Mouse (Mus musculus): ENCODE measurements around the gene Gm21988. TPM values are rescaled to one million over a fixed set of nuclear protein-coding genes. Genes with fewer than 3 reads are reported as not detected.

Gene Gm21988
- polyA plus RNA-seq, 3 experiments from 2014 or later = 2.7 to 11.1 (median 6.1) TPM

DNA sequence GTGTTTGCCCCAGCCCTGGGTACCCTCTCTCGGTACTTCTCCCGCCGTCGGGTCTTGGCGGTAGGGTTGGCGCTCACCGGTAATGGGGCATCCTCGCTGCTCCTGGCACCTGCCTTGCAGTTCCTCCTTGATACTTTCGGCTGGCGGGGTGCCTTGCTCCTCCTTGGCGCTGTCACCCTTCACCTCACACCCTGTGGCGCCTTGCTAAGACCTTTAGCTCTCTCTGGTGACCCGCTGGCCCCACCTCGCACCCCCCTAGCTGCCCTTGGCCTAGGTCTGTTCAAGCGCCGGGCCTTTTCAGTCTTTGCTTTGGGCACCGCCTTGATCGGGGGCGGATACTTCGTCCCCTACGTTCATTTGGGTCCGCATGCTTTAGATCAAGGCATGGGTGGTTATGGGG, 24.3 kb downstream of the Gm21988 start:
- no peak for ATAC-seq

DNA sequence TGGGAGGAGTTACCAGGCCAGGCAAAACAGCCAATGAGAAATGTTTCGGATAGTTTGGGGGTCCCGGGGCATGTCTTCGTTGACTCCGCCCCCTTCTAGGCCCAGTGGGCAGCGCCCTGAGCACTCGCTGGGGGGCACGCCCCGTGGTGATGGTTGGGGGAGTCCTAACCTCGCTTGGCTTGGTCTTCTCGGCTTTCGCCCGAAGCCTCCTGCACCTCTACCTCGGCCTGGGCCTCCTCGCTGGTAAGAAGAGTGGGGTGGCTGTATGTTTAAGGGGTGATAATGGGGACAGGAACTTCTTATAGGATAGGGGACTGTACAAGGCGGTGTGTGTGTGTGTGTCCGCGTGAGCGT, 24.8 kb downstream of the Gm21988 start:
- no peak for ATAC-seq

DNA sequence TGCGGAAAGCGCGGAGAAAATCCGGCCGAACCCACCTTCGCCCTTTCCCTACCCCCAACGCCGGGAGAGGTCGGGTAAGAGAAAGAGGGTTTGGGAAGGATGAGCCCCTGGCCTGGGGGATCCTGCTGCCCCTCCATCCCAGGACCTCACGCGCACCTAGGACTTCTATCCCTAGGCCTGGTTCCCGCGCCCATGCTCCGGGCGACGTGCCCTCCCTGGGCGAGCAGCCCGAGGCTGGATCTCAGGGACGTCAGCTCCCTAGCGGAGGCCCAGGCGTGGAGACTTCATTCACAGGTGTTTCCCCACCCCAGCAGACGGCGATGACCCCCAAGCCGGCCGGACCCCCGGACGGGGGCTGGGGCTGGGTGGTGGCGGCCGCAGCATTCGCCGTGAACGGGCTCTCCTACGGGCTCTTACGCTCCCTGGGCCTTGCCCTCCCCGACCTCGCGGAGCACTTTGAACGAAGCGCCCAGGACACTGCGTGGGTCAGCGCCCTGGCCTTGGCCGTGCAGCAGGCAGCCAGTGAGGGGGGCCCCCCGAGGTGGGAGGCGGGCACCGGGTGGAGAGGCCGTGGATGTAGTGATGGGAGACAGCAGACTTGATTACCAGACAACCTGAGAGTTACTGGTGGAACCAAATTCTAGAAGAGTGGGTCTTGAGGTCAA, 25.3 kb downstream of the Gm21988 start:
- ATAC-seq = no peak

DNA sequence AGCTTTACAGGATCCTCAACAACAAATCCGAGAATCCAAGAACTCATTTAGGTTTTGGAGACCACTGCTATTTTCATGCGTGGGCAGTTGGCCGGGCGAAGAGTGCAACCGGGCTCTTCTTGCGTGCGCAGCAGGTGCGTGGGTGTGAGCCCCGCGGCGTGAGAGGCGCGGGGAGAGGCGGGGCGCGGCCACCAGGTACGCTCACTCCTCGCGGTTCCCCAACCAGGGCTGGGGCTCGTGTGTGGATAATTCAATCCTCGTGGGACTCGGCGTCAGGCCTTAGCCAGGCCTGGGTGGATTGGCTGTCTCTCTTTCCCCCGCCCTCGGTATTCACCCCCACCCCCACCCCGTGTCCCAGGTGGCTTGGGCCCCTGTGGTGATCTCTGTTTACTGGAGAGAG, 25.9 kb downstream of the Gm21988 start:
- no peak for ATAC-seq

DNA sequence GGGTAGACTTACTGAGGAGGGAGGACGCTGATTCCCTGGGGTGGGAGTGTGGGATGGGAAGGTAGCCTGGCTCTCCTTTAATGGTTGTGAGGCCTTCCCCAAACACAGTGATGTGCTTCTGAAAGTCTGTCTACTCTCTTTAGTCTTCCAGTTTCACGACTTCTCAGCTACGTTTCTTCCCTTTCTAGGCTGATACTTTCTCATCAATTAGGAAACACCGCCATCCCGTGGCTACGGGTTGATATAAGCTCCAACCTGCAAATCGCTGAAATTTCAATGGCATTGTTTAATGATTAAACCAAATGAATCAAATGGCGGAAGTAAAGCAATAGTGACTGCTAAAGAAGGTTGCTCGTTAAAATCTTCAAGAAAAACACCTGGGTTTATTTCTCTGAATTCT, 26.7 kb downstream of the Gm21988 start:
- peak; percentile 14 for ATAC-seq

DNA sequence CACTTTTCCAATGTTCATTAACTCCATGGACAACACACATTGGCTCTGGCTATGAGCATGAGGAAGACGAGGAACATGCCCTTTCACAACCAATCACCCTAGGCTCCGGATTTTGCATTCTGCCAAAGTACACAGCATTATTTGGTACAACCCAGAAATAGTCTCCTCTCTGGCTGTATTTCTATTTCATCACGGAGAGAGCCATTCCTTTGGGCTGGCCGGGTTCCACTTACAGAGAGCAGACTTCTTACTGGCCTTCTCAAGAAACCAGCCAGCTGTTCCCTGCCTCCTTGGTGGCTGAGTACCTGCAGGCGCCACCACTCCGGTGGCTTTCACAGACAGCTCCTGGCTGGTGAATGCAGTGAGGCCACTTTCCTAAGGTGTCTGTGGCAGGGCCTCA, 27.2 kb downstream of the Gm21988 start, which contains the start of gene Slc16a11:
TSS of gene Slc16a11 (plus strand) at position 330 of the 400 bp plus-strand sequence.
- ATAC-seq = no peak

DNA sequence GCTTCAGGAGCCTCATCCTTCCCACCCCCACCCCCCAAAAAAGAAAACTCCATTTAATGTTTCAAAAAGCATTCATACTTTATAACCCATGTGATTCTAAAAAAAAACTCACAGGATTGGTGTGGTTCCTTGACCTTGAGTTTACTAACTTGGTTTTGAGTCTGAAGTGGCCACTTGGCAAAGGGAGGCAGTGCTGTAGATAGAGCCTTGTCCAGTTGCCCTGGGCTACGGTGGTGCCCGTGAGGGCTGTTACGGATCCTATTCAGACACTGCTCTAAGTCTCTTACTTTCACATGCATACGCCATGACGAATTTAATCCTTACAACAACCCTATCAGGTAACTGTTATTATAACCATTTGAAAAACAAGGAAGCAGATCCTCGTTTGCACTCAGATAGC, 27.7 kb downstream of the Gm21988 start:
- no peak for ATAC-seq

DNA sequence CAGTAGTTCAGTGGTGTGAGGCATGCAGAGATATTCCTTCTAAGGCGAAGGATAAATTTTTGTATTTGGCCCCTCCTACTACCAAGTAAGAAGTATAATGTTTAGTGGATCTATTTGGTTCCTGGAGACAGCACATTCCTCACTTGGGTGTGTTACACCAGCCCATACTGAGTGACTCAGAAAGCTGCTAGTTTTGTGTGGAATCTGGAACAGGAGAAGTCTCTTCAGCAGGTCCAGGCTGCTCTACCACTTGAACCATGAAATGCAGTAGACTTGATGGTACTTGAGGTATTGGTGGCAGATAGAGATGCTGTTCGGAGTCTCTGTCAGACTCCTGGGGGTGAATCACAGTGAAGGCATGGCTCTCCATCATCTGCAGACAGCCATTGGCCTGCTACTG, 28.9 kb downstream of the Gm21988 start:
- no peak for ATAC-seq

DNA sequence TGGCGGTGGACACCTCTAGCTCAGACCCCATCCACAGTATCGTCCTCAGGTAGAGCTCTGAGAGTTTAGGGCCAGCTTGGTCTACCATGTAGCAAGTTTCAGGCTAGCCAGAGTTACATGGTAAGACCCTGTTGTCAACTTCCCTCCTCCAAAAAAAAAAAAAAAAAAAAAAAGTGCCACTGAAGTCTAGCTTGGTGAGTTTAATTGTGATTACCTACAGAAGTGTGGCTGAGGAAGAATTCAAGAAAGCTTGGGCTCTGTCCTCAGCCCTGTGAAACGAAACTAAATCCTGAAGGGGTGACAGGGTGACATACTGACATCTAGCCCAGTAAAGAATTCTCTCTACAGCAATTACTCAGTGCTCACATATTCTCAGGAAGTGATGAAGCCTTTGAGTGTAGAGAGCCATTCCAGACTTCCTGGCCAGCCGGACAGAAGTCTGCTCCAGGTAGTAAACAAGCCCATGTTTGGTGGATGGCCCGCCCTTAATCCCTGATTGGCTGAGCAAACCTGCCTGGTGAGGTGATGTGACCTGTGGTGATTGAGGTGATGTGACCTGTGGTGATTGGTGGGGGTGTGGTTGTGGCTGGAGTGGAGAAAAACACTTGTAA, 30.7 kb downstream of the Gm21988 start:
- ATAC-seq = no peak

DNA sequence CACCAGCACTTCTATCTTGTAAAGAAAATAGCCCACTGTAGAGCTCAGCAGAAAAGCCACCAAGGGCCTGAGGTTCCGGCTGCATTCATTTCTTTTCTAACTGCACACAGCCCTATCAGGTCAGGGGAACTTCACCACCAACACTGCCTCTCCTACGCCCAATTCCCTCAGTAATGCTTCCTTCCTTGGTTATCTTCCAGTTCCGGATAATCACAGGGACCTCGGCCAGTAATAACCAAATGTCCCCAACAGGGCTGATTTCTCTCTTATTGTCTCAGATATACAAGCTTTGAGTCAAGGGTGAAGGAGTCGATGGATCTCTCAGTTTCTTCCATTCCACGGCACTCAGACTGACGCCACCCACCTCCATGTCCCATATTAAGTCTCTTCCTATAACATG, 32.3 kb downstream of the Gm21988 start:
- ATAC-seq = no peak

DNA sequence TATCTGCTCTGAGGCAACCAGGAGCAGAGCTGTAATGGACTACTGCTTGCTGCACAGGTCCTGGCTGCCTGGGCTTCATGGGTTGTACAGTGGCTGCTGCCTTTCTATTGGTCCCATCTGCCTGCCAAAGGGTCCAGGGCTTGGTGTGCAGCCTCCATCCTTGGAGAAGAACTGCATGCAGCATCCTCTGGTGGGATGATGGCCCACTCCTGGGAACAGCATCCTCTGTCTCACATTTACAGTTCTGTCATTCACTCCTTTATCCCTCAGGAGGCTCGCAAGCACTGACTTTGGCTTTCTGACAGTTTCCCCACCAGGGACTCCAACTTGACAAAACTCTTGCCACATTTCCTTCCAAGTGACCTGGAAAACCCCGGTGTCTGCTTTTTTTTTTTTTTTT, 32.8 kb downstream of the Gm21988 start:
- no peak for ATAC-seq

DNA sequence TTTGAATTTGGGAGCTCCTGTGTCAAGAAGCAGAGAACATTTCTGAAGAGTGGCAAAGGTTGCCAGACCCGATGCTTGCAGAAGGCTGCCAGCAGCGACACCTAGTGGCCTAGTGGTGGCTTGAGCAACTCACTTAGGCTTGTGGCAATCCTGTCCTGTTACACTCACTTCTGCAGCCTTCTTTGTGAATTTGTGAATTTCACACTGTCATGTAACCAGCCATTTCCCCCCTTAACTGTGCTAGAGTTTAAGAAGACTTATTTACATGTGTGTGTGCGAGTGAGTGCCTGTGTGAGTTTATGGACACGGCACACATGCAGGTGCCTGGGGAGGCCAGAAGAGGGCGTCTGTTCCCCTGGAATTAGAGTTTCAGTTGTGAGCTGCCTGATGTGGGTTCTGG, 37.9 kb downstream of the Gm21988 start:
- no peak for ATAC-seq

DNA sequence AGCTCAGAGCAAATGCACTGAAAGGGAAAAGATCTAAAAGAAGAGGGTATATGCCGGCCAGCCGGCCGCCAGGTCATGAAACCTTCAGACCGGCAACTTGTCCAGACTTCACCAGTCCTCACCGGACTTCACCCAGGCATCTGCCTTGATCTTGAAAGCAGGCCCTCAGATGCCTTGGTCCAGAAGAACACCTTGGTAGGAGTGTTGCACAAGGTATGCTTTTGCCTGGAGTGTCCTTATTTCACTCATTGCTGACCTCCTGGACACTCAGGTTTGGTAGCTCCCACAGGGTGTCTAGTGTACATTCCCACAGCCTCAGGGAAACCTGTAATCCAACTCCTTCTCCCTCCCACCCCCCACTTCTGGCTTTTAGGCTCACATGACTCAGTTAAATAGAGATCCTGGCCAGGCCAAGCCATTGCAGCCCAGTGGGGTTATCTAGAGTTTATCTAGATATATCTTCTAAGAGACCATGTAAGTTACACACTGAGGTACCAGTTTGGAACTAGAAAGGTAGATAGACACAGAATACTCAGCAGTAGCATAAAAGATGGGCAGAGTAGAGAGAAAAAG, 39.5 kb downstream of the Gm21988 start:
- ATAC-seq = no peak

DNA sequence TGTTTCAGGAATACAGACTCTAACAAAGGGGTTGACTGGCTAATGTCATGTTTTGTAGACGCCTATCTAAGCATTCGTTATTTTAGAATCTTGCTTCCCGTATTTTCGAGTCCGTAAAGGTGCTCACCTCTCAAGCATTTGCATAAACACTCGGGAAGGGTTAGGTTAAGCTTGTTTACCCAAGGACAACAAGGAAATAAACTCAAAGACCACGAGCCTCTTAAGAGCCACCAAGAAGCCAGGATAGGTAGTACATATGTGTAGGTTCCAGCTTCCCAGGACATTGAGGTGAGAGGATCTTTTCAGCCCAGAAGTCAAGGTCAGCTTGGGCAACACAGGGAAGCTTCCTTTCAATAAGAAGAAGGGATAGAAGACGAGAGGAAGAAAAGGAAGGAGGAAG, 40.5 kb downstream of the Gm21988 start:
- ATAC-seq = no peak

DNA sequence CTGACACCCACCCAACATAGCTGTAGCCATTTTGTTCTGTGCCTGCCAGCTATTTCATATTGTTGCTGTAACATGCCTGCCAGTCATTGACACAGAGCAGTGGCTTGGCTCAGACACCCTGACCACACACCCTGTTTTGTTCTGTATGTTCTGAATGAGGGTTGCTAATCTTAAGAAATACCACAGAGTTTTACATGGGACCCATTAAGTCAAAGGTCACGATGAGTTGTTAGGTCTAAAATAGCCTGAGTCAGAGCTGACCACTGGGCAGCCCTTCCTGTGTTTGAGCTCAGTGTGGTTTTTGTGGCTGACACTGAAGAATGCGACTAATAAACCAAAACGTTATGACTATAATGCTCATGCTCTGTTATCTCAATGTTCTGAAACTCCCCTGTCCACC, 41.3 kb downstream of the Gm21988 start:
- no peak for ATAC-seq

DNA sequence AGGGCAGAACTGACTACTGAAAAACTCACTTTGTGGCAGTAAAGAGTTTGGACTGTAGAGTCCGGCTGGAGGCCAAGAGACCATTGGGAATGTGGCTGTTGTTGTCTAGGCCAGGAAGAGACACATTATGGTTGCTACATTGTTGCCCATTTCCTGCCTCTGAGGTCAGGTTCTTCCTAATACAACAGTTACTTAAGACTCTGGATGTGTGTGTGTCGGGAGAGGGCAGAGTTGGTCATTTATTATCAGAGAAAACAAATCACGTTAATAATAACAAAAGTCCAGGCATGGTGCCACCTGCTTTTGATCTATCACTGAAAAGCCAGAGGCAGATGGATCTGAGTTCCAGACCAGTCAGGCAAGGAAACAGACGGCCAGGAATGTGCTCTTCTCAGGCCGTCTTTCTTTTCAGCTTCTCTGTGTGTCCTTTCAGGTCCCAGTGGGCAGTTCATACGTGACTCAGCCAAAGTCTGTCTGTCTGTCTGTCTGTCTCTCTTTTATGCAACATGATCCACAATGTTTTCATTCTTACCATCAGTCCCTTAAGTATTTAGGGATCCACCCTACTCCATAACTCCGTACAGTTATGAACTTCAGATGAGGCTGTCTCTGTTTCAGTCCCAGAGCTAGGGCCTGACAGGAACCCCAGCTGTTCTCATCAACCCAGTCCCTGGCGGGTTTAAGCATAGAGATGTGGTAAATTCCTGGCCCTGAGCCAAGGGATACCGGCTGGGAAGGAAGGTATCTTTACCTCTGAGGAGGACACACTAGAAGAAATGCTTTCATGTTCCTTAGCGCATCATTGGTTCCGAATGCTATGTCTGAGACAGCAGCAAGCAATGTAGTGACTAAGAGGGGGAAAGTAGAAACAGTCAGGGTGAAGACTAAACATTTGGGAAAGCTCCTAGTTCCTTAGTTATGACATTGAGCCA, 46.0 kb downstream of the Gm21988 start:
- no peak for ATAC-seq

DNA sequence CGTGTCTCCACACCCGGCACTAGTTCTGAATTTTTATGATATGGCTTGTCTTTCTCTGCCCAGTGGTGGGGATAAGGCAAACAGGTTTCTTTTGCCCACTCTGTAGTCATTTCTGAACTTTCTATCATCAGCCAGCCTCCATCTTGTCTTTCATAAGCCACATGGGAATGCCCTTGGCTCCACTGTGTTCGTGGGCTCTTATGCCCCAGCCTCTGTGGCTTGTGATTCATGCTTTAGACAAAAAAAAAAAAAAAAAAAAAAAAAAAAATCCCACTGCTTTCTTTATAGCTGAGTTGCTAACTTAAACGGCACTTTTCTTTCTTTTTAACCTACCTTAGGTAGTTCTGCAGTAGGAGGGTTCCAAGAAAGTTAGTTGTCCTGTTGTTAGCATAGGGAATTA, 47.5 kb downstream of the Gm21988 start:
- ATAC-seq = no peak

DNA sequence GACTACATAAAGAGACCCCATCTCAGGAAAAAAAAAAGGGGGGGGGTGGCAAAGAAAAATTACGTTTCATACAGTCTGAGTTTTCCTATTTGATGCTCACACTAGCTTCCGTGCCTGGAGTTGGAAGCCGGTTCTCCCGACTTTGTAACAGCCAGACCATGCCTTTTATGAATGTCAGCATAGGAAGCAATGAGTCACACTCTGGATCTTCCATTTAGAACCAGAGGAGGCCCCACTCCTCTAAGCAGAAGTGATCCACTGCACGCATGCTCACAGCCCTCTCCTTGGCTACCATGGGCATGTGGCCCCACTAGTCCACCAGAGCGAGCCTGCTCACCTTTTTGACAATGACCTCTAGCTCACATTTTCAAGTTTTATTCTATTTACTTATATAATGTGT, 48.4 kb downstream of the Gm21988 start:
- no peak for ATAC-seq

DNA sequence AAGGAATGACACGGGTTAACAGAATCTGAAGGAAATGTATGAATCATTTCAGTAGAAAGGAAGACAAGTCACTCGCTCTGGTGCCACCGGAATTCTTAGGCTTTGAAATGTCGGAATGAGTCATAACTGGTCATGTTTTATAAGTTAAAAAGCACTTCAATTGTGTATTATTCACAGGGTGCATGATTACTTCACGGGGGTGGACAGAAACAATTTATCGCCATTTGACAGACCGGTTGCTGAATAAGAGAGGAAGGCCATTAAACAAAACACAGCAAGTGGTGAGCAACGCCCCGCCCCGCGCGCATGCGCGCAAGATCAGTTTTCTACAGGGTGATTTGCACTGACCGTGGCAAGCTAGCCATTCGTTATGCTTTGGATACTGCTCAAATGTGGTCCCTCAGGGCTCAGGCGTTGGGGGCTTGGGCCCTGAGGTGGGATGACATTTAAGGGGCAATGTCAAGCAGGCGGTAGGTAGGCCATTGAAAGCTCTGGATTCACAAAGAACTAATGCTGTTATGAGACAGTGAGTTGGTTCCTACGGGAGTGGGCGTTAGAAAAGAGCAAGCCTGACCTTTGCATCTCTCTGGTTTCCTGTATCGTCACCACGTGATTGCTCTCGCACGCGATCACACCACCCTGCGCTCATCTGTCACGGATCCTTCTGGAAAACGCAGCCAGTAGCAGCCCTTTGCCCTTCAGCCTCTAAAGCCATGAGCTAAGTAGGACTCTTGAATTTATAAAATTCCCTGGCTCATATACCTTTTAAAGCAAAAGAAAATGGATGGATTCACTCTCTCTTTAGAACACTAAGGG, 50.1 kb downstream of the Gm21988 start:
- peak; percentile 54 for ATAC-seq
